Mouse (Mus musculus): ENCODE data around the gene Gcnt2. TPM values are rescaled to one million over a fixed set of nuclear protein-coding genes. Genes with fewer than 3 reads are reported as not detected.

Gcnt2 gene
- polyA plus RNA-seq, 1 experiment from 2014 or later = 7.4 TPM

GRCm38 (mm10) chr13:40951386-40951976, 91.9 kb downstream of the Gcnt2 start:
- no peak overlapping the region for H3K4me3 ChIP-seq (ENCODE audit: low read depth, low read length)
- no peaks in the 10 kb centered on the region for H3K4me1 ChIP-seq (replicated peaks; ENCODE audit: control insufficient read depth, insufficient read depth, low read length)
- H3K4me2 ChIP-seq (replicated peaks; ENCODE audit: low read depth, low read length) = no peak overlapping the region
- no peak for ATAC-seq (ENCODE audit: low FRiP score)
- no peaks in the 10 kb centered on the region for H3K36me3 ChIP-seq (ENCODE audit: control insufficient read depth, insufficient read depth, low read length)
- no peak overlapping the region for H3K27ac ChIP-seq (ENCODE audit: low read depth, low read length)
- no peaks in the 10 kb centered on the region for H3K27me3 ChIP-seq (ENCODE audit: control insufficient read depth, insufficient read depth, low read length)
- H3K9me3 ChIP-seq (ENCODE audit: control insufficient read depth, low read length) = no peaks in the 10 kb centered on the region
- no peak for DNase-seq (ENCODE audit: low spot score)
- 79% methylated on average over 10 of the region's 10 CpGs for WGBS
- H3K9ac ChIP-seq (ENCODE audit: low read depth, low read length) = no peak overlapping the region

- Histone ChIP-seq H3K36me3 (ENCODE audit: control insufficient read depth, insufficient read depth, low read length) (no peaks in the 10 kb centered on the region), H3K27me3 (ENCODE audit: control insufficient read depth, insufficient read depth, low read length) (no peaks in the 10 kb centered on the region), H3K4me2 (replicated peaks; ENCODE audit: low read depth, low read length) (no peak overlapping the region), H3K27ac (ENCODE audit: low read depth, low read length) (no peak overlapping the region), H3K4me1 (replicated peaks; ENCODE audit: control insufficient read depth, insufficient read depth, low read length) (no peaks in the 10 kb centered on the region), H3K4me3 (ENCODE audit: low read depth, low read length) (no peak overlapping the region), H3K9me3 (ENCODE audit: control insufficient read depth, low read length) (no peaks in the 10 kb centered on the region), H3K9ac (ENCODE audit: low read depth, low read length) (no peak overlapping the region)
- ATAC-seq (ENCODE audit: low FRiP score) (no peak), DNase-seq (ENCODE audit: low spot score) (no peak)
- 84% methylated on average over 6 of the region's 6 CpGs for WGBS
These were observed 93.7 kb downstream of the Gcnt2 start for GRCm38 (mm10) chr13:40953231-40953630.

GRCm38 (mm10) chr13:40955773-40956172, 96.2 kb downstream of the Gcnt2 start:
- H3K27ac ChIP-seq (ENCODE audit: low read depth, low read length) = no peak overlapping the region
- no peak overlapping the region for H3K4me3 ChIP-seq (ENCODE audit: low read depth, low read length)
- ATAC-seq (ENCODE audit: low FRiP score) = no peak
- 91% methylated on average over 7 of the region's 7 CpGs for WGBS
- no peak overlapping the region for H3K9ac ChIP-seq (ENCODE audit: low read depth, low read length)
- no peaks in the 10 kb centered on the region for H3K9me3 ChIP-seq (ENCODE audit: control insufficient read depth, low read length)
- no peak overlapping the region for H3K4me2 ChIP-seq (replicated peaks; ENCODE audit: low read depth, low read length)
- no peaks in the 10 kb centered on the region for H3K27me3 ChIP-seq (ENCODE audit: control insufficient read depth, insufficient read depth, low read length)
- no peaks in the 10 kb centered on the region for H3K36me3 ChIP-seq (ENCODE audit: control insufficient read depth, insufficient read depth, low read length)
- no peak for DNase-seq (ENCODE audit: low spot score)
- no peaks in the 10 kb centered on the region for H3K4me1 ChIP-seq (replicated peaks; ENCODE audit: control insufficient read depth, insufficient read depth, low read length)

- H3K9ac ChIP-seq (ENCODE audit: low read depth, low read length) = no peak overlapping the region
- no peaks in the 10 kb centered on the region for H3K36me3 ChIP-seq (ENCODE audit: control insufficient read depth, insufficient read depth, low read length)
- DNase-seq (ENCODE audit: low spot score) = no peak
- no peaks in the 10 kb centered on the region for H3K27me3 ChIP-seq (ENCODE audit: control insufficient read depth, insufficient read depth, low read length)
- H3K9me3 ChIP-seq (ENCODE audit: control insufficient read depth, low read length) = no peaks in the 10 kb centered on the region
- no peaks in the 10 kb centered on the region for H3K4me1 ChIP-seq (replicated peaks; ENCODE audit: control insufficient read depth, insufficient read depth, low read length)
- no peak for ATAC-seq (ENCODE audit: low FRiP score)
- 89% methylated on average over 10 of the region's 10 CpGs for WGBS
- no peak overlapping the region for H3K27ac ChIP-seq (ENCODE audit: low read depth, low read length)
- no peak overlapping the region for H3K4me3 ChIP-seq (ENCODE audit: low read depth, low read length)
- H3K4me2 ChIP-seq (replicated peaks; ENCODE audit: low read depth, low read length) = no peak overlapping the region
These were observed 108.1 kb downstream of the Gcnt2 start for GRCm38 (mm10) chr13:40967609-40968008.

DNA sequence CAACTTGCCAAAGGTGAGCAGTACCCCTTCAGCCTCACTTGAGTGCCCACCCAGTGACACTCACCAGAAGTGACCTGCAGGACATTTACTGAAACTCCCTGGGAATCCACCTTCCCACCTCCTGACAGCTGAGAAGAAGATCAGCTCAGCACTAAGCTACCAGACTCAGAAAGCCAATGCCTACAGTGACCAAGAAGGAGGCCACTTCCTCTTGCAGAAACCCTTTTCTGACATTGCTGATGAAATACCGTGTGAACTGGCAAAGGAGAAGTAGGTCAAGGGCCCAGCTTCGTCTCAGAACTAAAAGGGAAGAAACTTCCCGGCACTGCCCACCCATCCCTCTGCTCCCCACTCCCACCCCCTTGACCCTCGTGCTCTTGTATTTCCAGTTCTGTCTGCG, 109.0 kb downstream of the Gcnt2 start:
- Histone ChIP-seq H3K27me3 (ENCODE audit: control insufficient read depth, insufficient read depth, low read length) (no peaks in the 10 kb centered on the region), H3K36me3 (ENCODE audit: control insufficient read depth, insufficient read depth, low read length) (no peaks in the 10 kb centered on the region), H3K27ac (ENCODE audit: low read depth, low read length) (no peak overlapping the region), H3K4me2 (replicated peaks; ENCODE audit: low read depth, low read length) (no peak overlapping the region), H3K4me3 (ENCODE audit: low read depth, low read length) (no peak overlapping the region), H3K4me1 (replicated peaks; ENCODE audit: control insufficient read depth, insufficient read depth, low read length) (no peaks in the 10 kb centered on the region), H3K9me3 (ENCODE audit: control insufficient read depth, low read length) (no peaks in the 10 kb centered on the region), H3K9ac (ENCODE audit: low read depth, low read length) (no peak overlapping the region)
- DNase-seq (ENCODE audit: low spot score) = no peak
- ATAC-seq (ENCODE audit: low FRiP score) = no peak
- 77% methylated on average over 5 of the region's 5 CpGs for WGBS

- ATAC-seq (ENCODE audit: low FRiP score) (no peak), DNase-seq (ENCODE audit: low spot score) (no peak)
- Histone ChIP-seq H3K9me3 (ENCODE audit: control insufficient read depth, low read length) (no peaks in the 10 kb centered on the region), H3K4me1 (replicated peaks; ENCODE audit: control insufficient read depth, insufficient read depth, low read length) (no peaks in the 10 kb centered on the region), H3K36me3 (ENCODE audit: control insufficient read depth, insufficient read depth, low read length) (no peaks in the 10 kb centered on the region), H3K9ac (ENCODE audit: low read depth, low read length) (no peak overlapping the region), H3K4me2 (replicated peaks; ENCODE audit: low read depth, low read length) (no peak overlapping the region), H3K4me3 (ENCODE audit: low read depth, low read length) (no peak overlapping the region), H3K27me3 (ENCODE audit: control insufficient read depth, insufficient read depth, low read length) (no peaks in the 10 kb centered on the region), H3K27ac (ENCODE audit: low read depth, low read length) (no peak overlapping the region)
- 88% methylated on average over 4 of the region's 4 CpGs for WGBS
These were observed 110.3 kb downstream of the Gcnt2 start for GRCm38 (mm10) chr13:40969761-40970390.

GRCm38 (mm10) chr13:40971261-40971660, 111.7 kb downstream of the Gcnt2 start:
- H3K27ac ChIP-seq (ENCODE audit: low read depth, low read length) = no peak overlapping the region
- WGBS = 92% methylated on average over 5 of the region's 5 CpGs
- H3K4me2 ChIP-seq (replicated peaks; ENCODE audit: low read depth, low read length) = no peak overlapping the region
- no peak overlapping the region for H3K9ac ChIP-seq (ENCODE audit: low read depth, low read length)
- no peaks in the 10 kb centered on the region for H3K9me3 ChIP-seq (ENCODE audit: control insufficient read depth, low read length)
- H3K4me1 ChIP-seq (replicated peaks; ENCODE audit: control insufficient read depth, insufficient read depth, low read length) = no peaks in the 10 kb centered on the region
- no peaks in the 10 kb centered on the region for H3K36me3 ChIP-seq (ENCODE audit: control insufficient read depth, insufficient read depth, low read length)
- no peak overlapping the region for H3K4me3 ChIP-seq (ENCODE audit: low read depth, low read length)
- ATAC-seq (ENCODE audit: low FRiP score) (no peak), DNase-seq (ENCODE audit: low spot score) (no peak)
- H3K27me3 ChIP-seq (ENCODE audit: control insufficient read depth, insufficient read depth, low read length) = no peaks in the 10 kb centered on the region

GRCm38 (mm10) chr13:40971831-40972230, 112.3 kb downstream of the Gcnt2 start:
- no peak for DNase-seq (ENCODE audit: low spot score)
- Histone ChIP-seq H3K9ac (ENCODE audit: low read depth, low read length) (no peak overlapping the region), H3K27ac (ENCODE audit: low read depth, low read length) (no peak overlapping the region), H3K36me3 (ENCODE audit: control insufficient read depth, insufficient read depth, low read length) (no peaks in the 10 kb centered on the region), H3K4me2 (replicated peaks; ENCODE audit: low read depth, low read length) (no peak overlapping the region), H3K9me3 (ENCODE audit: control insufficient read depth, low read length) (no peaks in the 10 kb centered on the region), H3K27me3 (ENCODE audit: control insufficient read depth, insufficient read depth, low read length) (no peaks in the 10 kb centered on the region), H3K4me3 (ENCODE audit: low read depth, low read length) (no peak overlapping the region), H3K4me1 (replicated peaks; ENCODE audit: control insufficient read depth, insufficient read depth, low read length) (no peaks in the 10 kb centered on the region)
- ATAC-seq (ENCODE audit: low FRiP score) = no peak
- 77% methylated on average over 2 of the region's 2 CpGs for WGBS

DNA sequence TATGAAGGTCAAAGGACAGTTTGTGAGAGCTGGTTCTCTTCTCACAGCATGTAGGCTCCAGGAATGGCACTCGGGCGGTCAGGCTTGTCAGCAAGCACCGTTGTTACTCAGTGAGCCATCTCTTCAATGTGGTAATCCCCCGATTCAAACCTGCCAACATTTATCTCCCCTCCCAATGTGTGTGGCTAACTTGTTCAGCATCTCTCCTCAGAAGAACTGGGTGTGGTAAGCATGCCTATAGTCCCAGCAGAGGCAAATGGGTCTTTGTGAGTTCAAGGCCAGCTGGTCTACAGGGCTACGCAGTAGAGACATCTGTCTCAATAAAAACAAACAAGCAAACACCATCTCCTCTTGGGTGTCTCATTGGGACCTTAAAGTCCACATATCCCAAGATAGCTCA, 113.4 kb downstream of the Gcnt2 start:
- Histone ChIP-seq H3K36me3 (ENCODE audit: control insufficient read depth, insufficient read depth, low read length) (no peaks in the 10 kb centered on the region), H3K4me1 (replicated peaks; ENCODE audit: control insufficient read depth, insufficient read depth, low read length) (no peaks in the 10 kb centered on the region), H3K4me2 (replicated peaks; ENCODE audit: low read depth, low read length) (no peak overlapping the region), H3K4me3 (ENCODE audit: low read depth, low read length) (no peak overlapping the region), H3K27ac (ENCODE audit: low read depth, low read length) (no peak overlapping the region), H3K9ac (ENCODE audit: low read depth, low read length) (no peak overlapping the region), H3K9me3 (ENCODE audit: control insufficient read depth, low read length) (no peaks in the 10 kb centered on the region), H3K27me3 (ENCODE audit: control insufficient read depth, insufficient read depth, low read length) (no peaks in the 10 kb centered on the region)
- ATAC-seq (ENCODE audit: low FRiP score) (no peak), DNase-seq (ENCODE audit: low spot score) (no peak)
- WGBS = 90% methylated on average over 5 of the region's 5 CpGs

Data from hindbrain, embryonic 11.5 days (tissue).